Mouse (Mus musculus) spleen, adult 2 months (tissue): Measurements from ENCODE around the gene Srpk1.

Experiments
- CTCF ChIP-seq: fragments of 200-500 bp; IDR thresholded peaks from 2 replicates; pipeline ENCODE4 v1.5.1; 2011; ENCODE audit warnings: mild to moderate bottlenecking, inconsistent platforms; ENCODE audit not compliant: insufficient read depth, insufficient read length, insufficient replicate concordance; ENCODE audit errors: extremely low read depth
- POLR2A ChIP-seq: fragments of 200-500 bp; IDR thresholded peaks from 2 replicates; pipeline ENCODE4 v1.6.1; 2011; ENCODE audit warnings: low read depth, low read length, inconsistent platforms

- TF ChIP-seq CTCF = no peak
- TF ChIP-seq POLR2A = no peak
Measured at GRCm38 (mm10) chr17:28580396-28580795, 42.1 kb downstream of the Srpk1 start.
